Mouse (Mus musculus): ENCODE data around the gene Bend6.

The Bend6 gene

GRCm38 (mm10) chr1:33803323-33803722 lies 104.3 kb downstream of the Bend6 start:
- no peak for DNase-seq (ENCODE audit: low spot score in 2 of 2)
